Mouse (Mus musculus): ENCODE data around the gene Mrpl55.

GRCm38 (mm10) chr11:59216955-59217354 lies 14.7 kb downstream of the Mrpl55 start:
- TF ChIP-seq CTCF (IDR thresholded peaks at IDR 0.05) (no peak), EP300 (IDR thresholded peaks at IDR 0.05) (no peak)

Data from lung, postnatal 0 days (tissue).